Mouse (Mus musculus): ENCODE measurements around the gene Nosip. TPM values are rescaled to one million over a fixed set of nuclear protein-coding genes. Genes with fewer than 3 reads are reported as not detected.

The Nosip gene
- polyA plus RNA-seq, 1 experiment: 12.5 TPM

DNA sequence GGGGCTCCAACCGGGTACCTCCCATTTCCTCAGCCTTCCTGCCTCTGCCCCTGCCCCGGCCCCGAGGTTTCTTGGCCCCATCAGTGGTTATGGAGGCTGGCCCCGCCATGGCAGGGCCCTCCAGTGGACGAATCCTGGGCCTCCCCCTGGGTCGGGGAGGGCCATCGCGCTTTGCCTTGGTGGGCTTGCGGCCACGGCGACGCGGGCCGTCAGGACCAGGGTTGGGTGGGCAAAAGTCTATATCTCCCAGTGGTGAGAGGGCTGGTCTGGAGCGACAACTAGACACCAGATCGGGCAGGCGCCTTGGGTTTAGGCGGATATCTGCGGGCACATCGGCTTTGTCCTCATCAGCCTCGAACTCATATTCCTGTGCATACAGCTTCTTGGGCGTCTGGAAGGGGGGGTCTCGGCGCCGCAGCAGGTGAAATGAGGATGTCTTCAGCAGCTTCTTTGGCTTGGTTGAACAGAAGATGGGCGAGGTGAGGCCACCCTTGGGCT, 15.3 kb upstream of the Nosip start:
- Histone ChIP-seq H3K36me3 (ENCODE audit: control insufficient read depth) (peaks cover 79% of the 10 kb centered on the region), H3K27me3 (ENCODE audit: control insufficient read depth) (no peaks in the 10 kb centered on the region), H3K4me3 (replicated peaks) (no peak overlapping the region), H3K4me1 (ENCODE audit: control insufficient read depth) (peaks cover 13% of the 10 kb centered on the region), H3K9me3 (ENCODE audit: control insufficient read depth, low read length) (no peaks in the 10 kb centered on the region)
- no peak for TF ChIP-seq TAL1 (IDR thresholded peaks at IDR 0.05; ENCODE audit: low read length)
- TF ChIP-seq GATA1 (IDR thresholded peaks at IDR 0.05; ENCODE audit: low read length): no peak

DNA sequence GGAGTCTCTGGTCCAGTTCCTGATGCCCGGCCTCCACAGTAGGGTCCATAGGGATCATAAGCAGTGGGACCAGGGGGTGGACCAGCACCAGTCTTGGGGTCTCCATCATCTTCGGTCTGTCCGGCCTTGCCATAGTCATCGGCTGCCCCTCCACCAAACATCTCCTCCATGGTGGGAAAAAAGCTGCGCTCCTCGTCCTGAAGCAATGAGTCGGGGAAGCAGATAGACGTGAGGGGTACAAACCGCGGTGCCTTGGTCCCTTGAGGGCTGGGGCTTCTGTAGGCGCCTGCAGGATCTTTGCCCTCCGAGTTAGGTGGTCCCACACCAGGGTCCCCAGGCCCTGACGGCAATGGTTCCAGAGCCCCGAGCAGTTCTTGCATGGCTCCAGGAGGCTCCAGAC, 14.7 kb upstream of the Nosip start:
- Histone ChIP-seq H3K36me3 (ENCODE audit: control insufficient read depth) (peaks cover 73% of the 10 kb centered on the region), H3K27me3 (ENCODE audit: control insufficient read depth) (no peaks in the 10 kb centered on the region), H3K4me3 (replicated peaks) (no peak overlapping the region), H3K9me3 (ENCODE audit: control insufficient read depth, low read length) (no peaks in the 10 kb centered on the region), H3K4me1 (ENCODE audit: control insufficient read depth) (peaks cover 18% of the 10 kb centered on the region)
- TF ChIP-seq TAL1 (IDR thresholded peaks at IDR 0.05; ENCODE audit: low read length) (no peak), GATA1 (IDR thresholded peaks at IDR 0.05; ENCODE audit: low read length) (no peak)

DNA sequence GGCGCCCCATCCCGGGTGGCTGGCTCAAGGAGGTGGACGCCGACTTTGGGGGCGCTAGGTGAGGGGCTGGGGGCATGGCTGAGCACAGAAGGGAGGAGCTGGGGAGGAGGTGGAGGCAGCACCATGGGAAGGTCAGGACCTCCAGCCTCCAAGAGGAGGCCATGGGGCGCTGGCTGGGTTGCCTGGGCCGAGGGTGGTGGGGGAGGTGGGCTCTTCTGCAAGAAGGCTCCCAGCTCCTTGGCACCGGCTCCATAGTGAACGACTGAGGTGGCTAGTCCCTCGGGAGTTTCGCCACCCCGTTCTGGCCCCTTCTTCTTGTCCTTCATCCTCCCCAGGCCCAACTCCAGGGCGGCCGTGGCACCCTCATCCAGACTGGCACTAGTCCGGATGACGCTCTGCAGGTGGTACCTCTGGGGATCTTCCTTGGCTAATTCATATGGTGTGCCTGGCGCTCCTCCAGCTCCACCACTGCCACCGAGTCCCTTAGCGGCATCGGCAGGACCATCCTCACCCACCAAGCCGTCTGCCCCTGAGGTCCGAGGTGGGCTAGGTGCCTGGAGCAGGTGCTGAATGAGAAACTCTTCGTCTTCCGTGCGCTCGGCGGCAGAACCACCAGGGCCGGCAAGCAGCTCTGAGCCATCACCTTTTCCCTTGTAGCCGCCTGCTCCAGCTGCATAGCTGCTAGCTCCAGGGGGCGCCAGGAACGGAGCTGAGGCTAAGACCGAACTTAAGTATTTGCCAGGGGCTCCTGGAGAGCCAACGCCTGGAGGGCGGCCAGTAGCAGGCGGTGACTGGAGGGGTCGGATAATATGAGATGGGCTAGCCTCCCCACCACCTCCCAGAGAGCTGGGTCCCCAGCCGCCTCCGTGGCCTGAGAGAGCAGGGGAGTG, 14.0 kb upstream of the Nosip start:
- H3K4me3 ChIP-seq (replicated peaks): no peak overlapping the region
- H3K36me3 ChIP-seq (ENCODE audit: control insufficient read depth): peaks cover 66% of the 10 kb centered on the region
- TF ChIP-seq TAL1 (IDR thresholded peaks at IDR 0.05; ENCODE audit: low read length) (no peak), GATA1 (IDR thresholded peaks at IDR 0.05; ENCODE audit: low read length) (no peak)
- no peaks in the 10 kb centered on the region for H3K27me3 ChIP-seq (ENCODE audit: control insufficient read depth)
- peaks cover 23% of the 10 kb centered on the region for H3K4me1 ChIP-seq (ENCODE audit: control insufficient read depth)
- no peaks in the 10 kb centered on the region for H3K9me3 ChIP-seq (ENCODE audit: control insufficient read depth, low read length)

DNA sequence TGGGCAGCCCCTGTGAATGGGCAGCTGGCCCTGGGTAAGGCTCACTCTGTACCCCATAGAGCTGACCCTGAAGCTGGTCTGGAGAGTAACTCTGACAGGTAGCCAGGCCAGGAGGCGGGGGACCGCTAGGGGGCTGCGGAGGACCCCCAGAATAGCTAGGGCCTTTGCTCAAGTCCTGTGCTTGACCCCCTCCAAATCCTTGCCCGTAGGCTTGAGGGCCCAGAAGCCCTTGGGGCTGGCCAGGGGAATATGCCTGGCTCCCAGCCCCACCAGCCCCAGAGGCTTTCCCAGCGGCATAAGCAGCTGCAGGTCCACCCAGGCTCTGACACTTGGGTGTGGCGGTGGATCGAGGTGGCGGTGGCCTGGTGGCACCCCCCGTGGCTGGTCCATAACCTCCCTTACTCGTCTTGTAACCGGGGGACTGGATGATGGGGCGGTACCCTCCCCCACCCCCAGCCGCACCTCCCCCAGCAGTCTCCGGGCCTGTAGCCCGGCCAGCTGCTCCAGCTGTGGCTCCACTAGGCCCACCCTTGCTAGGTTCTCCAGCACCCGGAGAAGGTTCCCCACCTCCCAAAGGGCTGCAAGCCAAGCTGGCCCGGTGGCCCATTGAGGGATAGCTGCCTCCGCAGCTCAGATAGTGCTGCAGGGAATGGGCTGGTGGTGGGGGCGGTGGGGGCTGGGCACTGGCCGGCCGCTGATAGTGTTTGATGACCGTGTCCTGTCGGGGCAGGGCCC, 13.1 kb upstream of the Nosip start:
- peaks cover 31% of the 10 kb centered on the region for H3K4me1 ChIP-seq (ENCODE audit: control insufficient read depth)
- no peak for TF ChIP-seq TAL1 (IDR thresholded peaks at IDR 0.05; ENCODE audit: low read length)
- TF ChIP-seq GATA1 (IDR thresholded peaks at IDR 0.05; ENCODE audit: low read length): no peak
- no peaks in the 10 kb centered on the region for H3K27me3 ChIP-seq (ENCODE audit: control insufficient read depth)
- no peak overlapping the region for H3K4me3 ChIP-seq (replicated peaks)
- H3K9me3 ChIP-seq (ENCODE audit: control insufficient read depth, low read length): no peaks in the 10 kb centered on the region
- peaks cover 57% of the 10 kb centered on the region for H3K36me3 ChIP-seq (ENCODE audit: control insufficient read depth)

DNA sequence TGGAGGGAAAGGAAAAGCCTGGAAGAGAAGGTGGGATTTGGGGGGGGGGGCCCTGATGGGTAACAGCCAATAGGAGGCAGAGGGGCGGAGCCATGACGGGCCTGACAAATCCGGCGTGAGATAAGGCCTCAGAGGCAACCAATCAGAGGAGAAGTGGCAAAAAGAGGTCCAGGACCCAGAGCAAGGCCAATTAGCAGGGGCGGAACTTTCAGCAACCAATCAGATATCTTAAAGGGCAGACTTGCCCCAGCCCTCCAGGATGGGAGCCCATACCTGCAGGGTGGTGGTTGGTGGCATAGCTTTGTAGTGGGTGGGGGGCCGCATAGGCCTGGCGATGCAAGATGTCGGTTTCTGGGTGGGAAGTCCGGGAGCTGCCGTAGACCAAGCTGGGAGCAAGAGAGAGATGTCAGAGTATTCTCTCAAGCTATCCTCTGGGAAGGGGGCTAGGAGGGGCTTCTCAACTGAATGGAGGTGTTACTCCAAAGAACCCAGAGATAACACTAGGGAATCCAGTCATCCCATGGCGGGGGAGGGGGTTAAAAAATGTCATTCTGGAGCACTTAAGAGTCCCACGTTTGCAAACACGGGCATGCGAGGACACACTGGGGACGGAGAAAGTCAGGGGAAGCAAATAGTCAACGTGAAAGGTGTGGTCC, 11.2 kb upstream of the Nosip start:
- TF ChIP-seq GATA1 (IDR thresholded peaks at IDR 0.05; ENCODE audit: low read length) (no peak), TAL1 (IDR thresholded peaks at IDR 0.05; ENCODE audit: low read length) (no peak)
- no peaks in the 10 kb centered on the region for H3K9me3 ChIP-seq (ENCODE audit: control insufficient read depth, low read length)
- H3K4me1 ChIP-seq (ENCODE audit: control insufficient read depth): peaks cover 38% of the 10 kb centered on the region
- H3K4me3 ChIP-seq (replicated peaks): peak overlapping the region; percentile 74
- no peaks in the 10 kb centered on the region for H3K27me3 ChIP-seq (ENCODE audit: control insufficient read depth)
- H3K36me3 ChIP-seq (ENCODE audit: control insufficient read depth): peaks cover 43% of the 10 kb centered on the region

DNA sequence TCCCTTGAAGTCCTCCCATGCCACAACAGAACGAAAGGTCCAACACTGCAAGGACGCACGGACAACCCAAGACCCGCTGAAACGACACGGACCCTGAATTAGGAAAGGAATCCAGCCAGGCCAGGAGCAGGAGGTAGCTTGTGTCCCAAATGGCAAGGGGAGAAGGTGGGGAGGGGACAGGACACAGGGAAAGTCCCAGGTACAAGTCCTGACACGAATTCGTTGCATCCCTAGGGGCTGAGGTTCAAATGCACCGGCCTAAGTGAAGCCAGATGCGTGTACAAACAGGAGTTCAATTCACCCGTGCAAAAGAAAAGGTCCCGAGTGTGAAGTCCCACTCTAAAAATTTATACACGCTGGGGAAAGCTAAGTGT, 10.6 kb upstream of the Nosip start:
- no peaks in the 10 kb centered on the region for H3K9me3 ChIP-seq (ENCODE audit: control insufficient read depth, low read length)
- no peak for TF ChIP-seq GATA1 (IDR thresholded peaks at IDR 0.05; ENCODE audit: low read length)
- TF ChIP-seq TAL1 (IDR thresholded peaks at IDR 0.05; ENCODE audit: low read length): no peak
- H3K4me1 ChIP-seq (ENCODE audit: control insufficient read depth): peaks cover 40% of the 10 kb centered on the region
- H3K36me3 ChIP-seq (ENCODE audit: control insufficient read depth): peaks cover 38% of the 10 kb centered on the region
- no peaks in the 10 kb centered on the region for H3K27me3 ChIP-seq (ENCODE audit: control insufficient read depth)
- H3K4me3 ChIP-seq (replicated peaks): peak overlapping the region; percentile 74

DNA sequence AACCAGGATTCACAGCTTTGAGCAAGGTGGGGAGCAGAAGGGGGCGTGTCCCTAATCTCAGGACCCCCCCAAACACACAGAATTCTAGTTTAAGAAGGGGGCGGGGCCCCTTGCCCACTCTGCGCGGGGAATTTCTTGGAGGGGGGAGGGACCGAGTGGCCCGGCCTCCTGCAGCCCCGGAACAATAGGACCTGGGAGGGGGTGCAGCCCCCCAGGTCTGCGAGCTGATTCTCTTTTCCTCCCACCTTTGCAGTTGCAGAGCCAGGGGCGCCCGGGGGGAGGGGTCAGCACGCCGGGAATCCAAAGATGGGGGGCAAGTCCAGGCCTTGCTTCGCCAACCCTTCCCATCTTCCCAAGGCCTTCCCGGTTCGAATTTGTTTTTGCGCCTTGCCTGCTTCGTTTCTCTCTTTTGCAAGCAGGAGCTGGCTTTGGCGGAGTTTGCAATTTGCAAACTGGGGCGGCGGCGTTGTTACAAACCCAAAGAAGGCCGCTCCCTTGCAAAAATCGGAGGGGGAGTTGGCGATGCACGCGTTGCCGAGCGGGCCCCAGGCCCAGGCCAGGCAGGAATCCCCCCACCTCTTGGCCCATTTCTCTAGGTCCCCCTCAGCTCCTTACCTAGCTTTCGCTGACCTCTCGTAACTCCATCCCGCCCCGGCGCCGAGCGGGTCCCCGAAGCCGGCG, 9.9 kb upstream of the Nosip start:
- Histone ChIP-seq H3K4me1 (ENCODE audit: control insufficient read depth) (peaks cover 42% of the 10 kb centered on the region), H3K4me3 (replicated peaks) (peak overlapping the region; percentile 74), H3K9me3 (ENCODE audit: control insufficient read depth, low read length) (no peaks in the 10 kb centered on the region), H3K27me3 (ENCODE audit: control insufficient read depth) (no peaks in the 10 kb centered on the region), H3K36me3 (ENCODE audit: control insufficient read depth) (peaks cover 30% of the 10 kb centered on the region)
- TF ChIP-seq GATA1 (IDR thresholded peaks at IDR 0.05; ENCODE audit: low read length): no peak
- no peak for TF ChIP-seq TAL1 (IDR thresholded peaks at IDR 0.05; ENCODE audit: low read length)

DNA sequence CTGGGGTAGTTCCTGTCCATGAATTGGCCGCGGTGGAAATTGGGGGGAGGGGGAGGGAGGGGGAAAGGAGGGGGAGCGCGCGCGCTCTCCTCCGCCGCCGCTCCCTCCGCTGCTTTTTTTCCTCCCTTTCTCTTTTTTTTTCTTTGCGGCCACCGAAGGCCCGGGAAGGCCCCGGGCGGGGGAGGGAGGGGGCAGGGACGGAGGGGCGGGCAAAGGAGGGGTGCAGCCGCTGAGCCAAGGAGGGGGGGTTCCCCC, 9.4 kb upstream of the Nosip start, which contains the start of gene Prr12:
Prr12 (minus strand) TSS at position 20 of the 255 bp plus-strand sequence.
- Histone ChIP-seq H3K27me3 (ENCODE audit: control insufficient read depth) (no peaks in the 10 kb centered on the region), H3K4me3 (replicated peaks) (peak within 1 kb of the TSS; percentile 74), H3K9me3 (ENCODE audit: control insufficient read depth, low read length) (no peaks in the 10 kb centered on the region), H3K4me1 (ENCODE audit: control insufficient read depth) (peaks cover 42% of the 10 kb centered on the region), H3K36me3 (ENCODE audit: control insufficient read depth) (peaks cover 26% of the 10 kb centered on the region)
- TF ChIP-seq GATA1 (IDR thresholded peaks at IDR 0.05; ENCODE audit: low read length) (no peak), TAL1 (IDR thresholded peaks at IDR 0.05; ENCODE audit: low read length) (no peak)
